Mouse (Mus musculus) midbrain, embryonic 14.5 days (tissue): ENCODE measurements around the gene Elovl2. TPM values are rescaled to one million over a fixed set of nuclear protein-coding genes. Genes with fewer than 3 reads are reported as not detected.
"Not testable (repeated sequence)": the region's sequence is repeated elsewhere in the genome, so short reads cannot be mapped to it uniquely, and the experiment has no call there.

Source experiments
- ATAC-seq: fragments of 200-750 bp; cut with Nextera tagmentation; 2 replicates; pipeline ENCODE4 v1.8.0; 2017; ENCODE audit warnings: moderate number of reproducible peaks, moderate library complexity; ENCODE audit not compliant: low FRiP score, low TSS enrichment
- DNase-seq: peaks from one replicate; pipeline ENCODE4 v3.0.0-alpha.2; 2015
- H3K27ac ChIP-seq: fragments of 300-500 bp; sonication (generic); replicated peaks from 2 replicates; pipeline ENCODE4 v1.5.1; 2014; ENCODE audit warnings: mild to moderate bottlenecking, low read depth, low read length, moderate library complexity
- H3K27me3 ChIP-seq: fragments of 300-500 bp; sonication (generic); 2 replicates; pipeline ENCODE4 v1.6.1; 2014; ENCODE audit warnings: low read length, control low read depth, mixed read lengths; ENCODE audit not compliant: control insufficient read depth, insufficient read depth
- H3K36me3 ChIP-seq: fragments of 300-500 bp; sonication (generic); 2 replicates; pipeline ENCODE4 v1.6.1; 2014; ENCODE audit warnings: low read length, control low read depth; ENCODE audit not compliant: control insufficient read depth, insufficient read depth
- H3K4me1 ChIP-seq: fragments of 300-500 bp; sonication (generic); 2 replicates; pipeline ENCODE4 v1.6.1; 2014; ENCODE audit warnings: mild to moderate bottlenecking, antibody characterized with exemption, low read length, control low read depth; ENCODE audit not compliant: control insufficient read depth, insufficient read depth
- H3K4me2 ChIP-seq: fragments of 300-500 bp; sonication (generic); 2 replicates; pipeline ENCODE4 v1.6.1; 2014; ENCODE audit warnings: mild to moderate bottlenecking, low read length, moderate library complexity
- H3K4me3 ChIP-seq: fragments of 300-500 bp; sonication (generic); replicated peaks from 2 replicates; pipeline ENCODE4 v1.5.1; 2014; ENCODE audit warnings: low read depth, low read length
- H3K9ac ChIP-seq: fragments of 300-500 bp; sonication (generic); replicated peaks from 2 replicates; pipeline ENCODE4 v1.6.1; 2014; ENCODE audit warnings: mild to moderate bottlenecking, low read length, moderate library complexity
- H3K9me3 ChIP-seq: fragments of 300-500 bp; sonication (generic); 2 replicates; pipeline ENCODE4 v1.6.1; 2016; ENCODE audit warnings: low read length, control low read depth, mixed read lengths; ENCODE audit not compliant: control insufficient read depth
- WGBS: fragments of 180-500 bp; shearing (Covaris S2); extraction: QIAGEN DNeasy Blood & Tissue Kit; methylation state at CpG from one replicate; pipeline ENCODE4 v1.1.7; 2014; 5-methylcytosine and 5-hydroxymethylcytosine counted together
- polyA plus RNA-seq: library from polyadenylated mRNA; unstranded; fragments of >200 nt; fragmentation: Nextera tagmentation; extraction: Ambion mirVana; gene quantifications from 2 replicates; pipeline ENCODE4 v1.2.1, GENCODE M21; 2014

Gene Elovl2
- polyA plus RNA-seq, 1 experiment from 2014 or later: 48.3 TPM

DNA sequence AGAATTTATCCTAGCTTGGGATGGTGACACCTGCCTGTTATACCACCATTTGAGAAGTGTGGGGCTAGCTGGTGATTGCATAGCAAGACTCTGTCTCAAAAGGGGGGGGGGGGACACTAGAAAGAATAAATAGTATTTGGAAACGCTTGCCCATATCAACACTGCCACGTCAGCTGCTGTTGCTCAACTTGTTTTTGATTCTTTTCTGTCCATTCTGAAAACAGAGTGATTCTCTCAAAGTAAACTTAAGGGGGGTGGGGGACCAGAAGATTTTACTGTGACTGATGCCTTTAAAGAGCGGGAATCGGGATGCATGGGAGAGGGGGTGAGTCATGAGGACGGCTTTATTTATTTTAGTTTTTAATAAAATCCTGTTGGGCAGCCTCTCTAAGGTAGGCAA lies 6.3 kb upstream of the Elovl2 start:
- Histone ChIP-seq H3K4me2 (no peak overlapping the region), H3K36me3 (no peaks in the 10 kb centered on the region), H3K9ac (no peak overlapping the region), H3K27ac (no peak overlapping the region), H3K4me3 (no peak overlapping the region), H3K27me3 (no peaks in the 10 kb centered on the region), H3K9me3 (peaks cover 9% of the 10 kb centered on the region; the same call in 1 of the 2 replicates), H3K4me1 (no peaks in the 10 kb centered on the region)
- ATAC-seq (no peak), DNase-seq (no peak)
- WGBS: 90% methylated on average over 5 of the region's 5 CpGs

GRCm38 (mm10) chr13:41219687-41220303 lies 410 bp downstream of the Elovl2 start:
- Histone ChIP-seq H3K4me1 (peaks cover 9% of the 10 kb centered on the region), H3K27me3 (no peaks in the 10 kb centered on the region), H3K27ac (peak overlapping the region; percentile 80), H3K4me3 (peak overlapping the region; percentile 80), H3K9ac (peak overlapping the region; percentile 88), H3K4me2 (peak overlapping the region; percentile 57), H3K9me3 (peaks cover 17% of the 10 kb centered on the region; the same call in 1 of the 2 replicates), H3K36me3 (no peaks in the 10 kb centered on the region)
- peak; percentile 38 for ATAC-seq
- no peak for DNase-seq
- 2% methylated on average over 39 of the region's 39 CpGs for WGBS

- ATAC-seq: no peak
- H3K9ac ChIP-seq: peak overlapping the region; percentile 88; the same call in 1 of the 2 replicates
- WGBS: 28% methylated on average over 1 of the region's 1 CpGs
- peak overlapping the region; percentile 57 for H3K4me2 ChIP-seq
- peak overlapping the region; percentile 80 for H3K4me3 ChIP-seq
- H3K4me1 ChIP-seq: peaks cover 9% of the 10 kb centered on the region
- H3K36me3 ChIP-seq: no peaks in the 10 kb centered on the region
- H3K27ac ChIP-seq: no peak overlapping the region
- H3K27me3 ChIP-seq: no peaks in the 10 kb centered on the region
- H3K9me3 ChIP-seq: peaks cover 17% of the 10 kb centered on the region; the same call in 1 of the 2 replicates
- DNase-seq: no peak
These were observed 1.1 kb downstream of the Elovl2 start for GRCm38 (mm10) chr13:41219056-41219455.

DNA sequence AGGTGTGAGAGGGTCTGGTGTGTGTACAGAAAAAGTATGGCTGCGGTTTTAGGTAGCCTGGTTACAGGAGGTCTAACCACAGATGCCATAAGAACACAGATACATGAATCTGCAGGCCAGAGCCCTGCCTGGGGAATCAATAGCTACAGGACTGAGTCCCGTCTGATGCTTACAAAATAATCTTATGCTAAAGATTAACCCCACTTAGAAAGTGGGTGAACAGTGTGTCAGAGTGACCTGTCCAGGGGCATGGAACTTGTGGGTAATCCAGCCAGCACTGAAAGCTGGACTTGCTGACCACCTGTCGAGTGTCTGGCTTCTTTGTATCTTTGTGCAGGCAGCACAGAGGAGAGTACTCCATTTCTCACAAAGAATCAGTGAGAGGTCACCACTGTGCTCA lies 4.0 kb downstream of the Elovl2 start:
- WGBS: 70% methylated on average over 3 of the region's 3 CpGs
- Histone ChIP-seq H3K4me2 (no peak overlapping the region), H3K36me3 (no peaks in the 10 kb centered on the region), H3K27ac (no peak overlapping the region), H3K27me3 (no peaks in the 10 kb centered on the region), H3K4me1 (peaks cover 9% of the 10 kb centered on the region), H3K9me3 (peaks cover 7% of the 10 kb centered on the region; the same call in 1 of the 2 replicates), H3K4me3 (no peak overlapping the region), H3K9ac (no peak overlapping the region)
- ATAC-seq (no peak), DNase-seq (no peak)

DNA sequence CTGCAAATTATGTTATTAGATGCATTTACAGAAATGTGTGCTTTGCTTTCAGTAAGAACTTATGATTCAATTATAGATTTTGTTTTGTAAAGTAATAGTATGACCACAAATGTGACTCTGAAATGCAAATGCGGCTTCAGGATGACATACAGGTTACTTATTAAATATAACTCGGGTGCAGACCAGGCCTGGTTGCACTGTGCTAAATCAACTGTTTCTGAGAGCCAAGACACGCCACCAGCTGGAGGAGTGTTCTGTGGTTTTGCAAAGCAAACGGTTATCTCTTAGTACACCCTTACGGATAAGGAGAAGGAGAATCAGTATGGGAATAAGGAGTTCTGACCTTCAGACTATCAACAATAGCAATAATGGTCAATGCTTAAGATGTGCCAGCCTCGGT lies 4.5 kb downstream of the Elovl2 start:
- DNase-seq (no peak), ATAC-seq (no peak)
- WGBS: 90% methylated on average over 6 of the region's 6 CpGs
- peaks cover 9% of the 10 kb centered on the region for H3K4me1 ChIP-seq
- H3K9ac ChIP-seq: no peak overlapping the region
- no peaks in the 10 kb centered on the region for H3K27me3 ChIP-seq
- peaks cover 2% of the 10 kb centered on the region; the same call in 1 of the 2 replicates for H3K9me3 ChIP-seq
- H3K4me3 ChIP-seq: no peak overlapping the region
- no peak overlapping the region for H3K4me2 ChIP-seq
- no peaks in the 10 kb centered on the region for H3K36me3 ChIP-seq
- no peak overlapping the region for H3K27ac ChIP-seq

- Histone ChIP-seq H3K9me3 (no peaks in the 10 kb centered on the region), H3K4me1 (no peaks in the 10 kb centered on the region), H3K27me3 (no peaks in the 10 kb centered on the region), H3K4me2 (no peak overlapping the region), H3K27ac (no peak overlapping the region), H3K36me3 (no peaks in the 10 kb centered on the region), H3K9ac (no peak overlapping the region), H3K4me3 (no peak overlapping the region)
- 77% methylated on average over 6 of the region's 6 CpGs for WGBS
- DNase-seq (no peak), ATAC-seq (no peak)
These were observed 7.5 kb downstream of the Elovl2 start for GRCm38 (mm10) chr13:41212558-41213322.

- H3K4me1 ChIP-seq: no peaks in the 10 kb centered on the region
- no peaks in the 10 kb centered on the region for H3K9me3 ChIP-seq
- no peak overlapping the region for H3K4me2 ChIP-seq
- ATAC-seq: no peak
- H3K27me3 ChIP-seq: no peaks in the 10 kb centered on the region
- H3K27ac ChIP-seq: no peak overlapping the region
- WGBS: 85% methylated on average over 4 of the region's 4 CpGs
- H3K36me3 ChIP-seq: no peaks in the 10 kb centered on the region
- DNase-seq: no peak
- no peak overlapping the region for H3K4me3 ChIP-seq
- H3K9ac ChIP-seq: no peak overlapping the region
These were observed 8.9 kb downstream of the Elovl2 start for GRCm38 (mm10) chr13:41211276-41211675.

- Histone ChIP-seq H3K9ac (no peak overlapping the region), H3K4me2 (no peak overlapping the region), H3K4me3 (no peak overlapping the region), H3K27me3 (no peaks in the 10 kb centered on the region), H3K36me3 (no peaks in the 10 kb centered on the region), H3K9me3 (no peaks in the 10 kb centered on the region), H3K4me1 (peaks cover 10% of the 10 kb centered on the region; the same call in 1 of the 2 replicates), H3K27ac (no peak overlapping the region)
- no peak for ATAC-seq
- no peak for DNase-seq
- 91% methylated on average over 5 of the region's 5 CpGs for WGBS
These were observed 14.0 kb downstream of the Elovl2 start for GRCm38 (mm10) chr13:41206241-41206640.

GRCm38 (mm10) chr13:41205568-41205967 lies 14.6 kb downstream of the Elovl2 start:
- H3K4me3 ChIP-seq, ATAC-seq, H3K36me3 ChIP-seq: not testable (repeated sequence)

More at GRCm38 (mm10) chr13:41205568-41205967, 14.6 kb downstream of the Elovl2 start:
- not testable (repeated sequence) for DNase-seq, H3K4me1 ChIP-seq, H3K9ac ChIP-seq, H3K9me3 ChIP-seq, H3K27ac ChIP-seq, H3K4me2 ChIP-seq, H3K27me3 ChIP-seq
